Mouse (Mus musculus) hematopoietic stem cell, adult 5-6 weeks (primary cell): ENCODE data around the gene Mtor. TPM values are rescaled to one million over a fixed set of nuclear protein-coding genes. Genes with fewer than 3 reads are reported as not detected.
A peak's percentile ranks its signal among the peaks of the same experiment; 100 is the strongest.

Experiments used
- ATAC-seq, 2 experiments: fragments of 125-278 bp in 1 of 2; replicated peaks in 1 of 2; 2 replicates each; pipeline ENCODE4 v1.8.0; 2016 to 2017; ENCODE audit warnings: inconsistent platforms in 2 of 2, mild to moderate bottlenecking in 2 of 2, moderate number of reproducible peaks in 2 of 2, low read depth in 1 of 2, moderate TSS enrichment in 1 of 2; ENCODE audit not compliant: low FRiP score in 2 of 2, poor library complexity in 2 of 2, severe bottlenecking in 2 of 2, insufficient read depth in 1 of 2, low TSS enrichment in 1 of 2
- total RNA-seq: library from RNA; stranded (forward); fragments of 172-1452, 232-1000 nt; gene quantifications from 2 replicates; pipeline ENCODE4 v1.2.3, GENCODE M21; 2017

Gene Mtor
- total RNA-seq, 1 experiment from 2014 or later = 16.0 TPM

DNA sequence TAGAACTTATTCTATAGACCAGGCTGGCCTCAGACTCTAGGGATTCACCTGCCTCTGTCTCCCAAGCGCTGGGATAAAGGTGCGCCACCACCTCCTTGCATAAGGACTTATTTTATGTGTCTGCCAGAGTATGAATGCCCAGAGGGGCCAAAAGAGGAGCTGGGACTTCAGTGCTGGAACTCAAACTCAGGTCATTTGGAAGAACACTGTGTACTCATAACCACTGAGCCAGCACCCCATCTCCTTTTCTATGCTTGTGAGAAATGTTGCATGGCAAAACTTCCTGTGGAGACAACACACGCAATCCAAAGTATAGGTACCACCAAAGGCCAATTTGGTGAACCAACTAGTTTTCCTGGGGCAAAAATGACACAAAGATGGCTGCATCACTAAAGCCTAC lies 148.3 kb downstream of the Mtor start:
- ATAC-seq = no peak

DNA sequence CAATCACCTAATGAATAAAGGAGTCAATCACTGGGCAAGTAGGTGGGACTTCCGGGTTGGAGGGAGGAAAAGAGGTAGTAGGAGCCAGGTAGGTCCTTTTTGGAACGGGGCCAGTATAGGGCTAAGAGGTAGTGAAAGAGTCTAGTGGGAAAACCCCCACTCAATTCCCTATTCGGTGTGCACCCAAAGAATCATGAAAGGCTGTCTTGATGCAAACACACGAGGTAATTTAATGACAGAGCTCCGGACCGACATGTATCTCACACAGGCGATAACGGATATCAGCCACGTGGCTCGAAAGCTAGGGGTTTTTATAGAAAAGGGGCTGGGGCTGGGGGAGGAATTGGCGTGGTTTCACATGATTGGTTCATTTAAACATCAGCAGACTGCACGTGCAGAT lies 150.4 kb downstream of the Mtor start:
- no peak for ATAC-seq

GRCm38 (mm10) chr4:148600316-148600715 lies 151.9 kb downstream of the Mtor start:
- no peak for ATAC-seq

DNA sequence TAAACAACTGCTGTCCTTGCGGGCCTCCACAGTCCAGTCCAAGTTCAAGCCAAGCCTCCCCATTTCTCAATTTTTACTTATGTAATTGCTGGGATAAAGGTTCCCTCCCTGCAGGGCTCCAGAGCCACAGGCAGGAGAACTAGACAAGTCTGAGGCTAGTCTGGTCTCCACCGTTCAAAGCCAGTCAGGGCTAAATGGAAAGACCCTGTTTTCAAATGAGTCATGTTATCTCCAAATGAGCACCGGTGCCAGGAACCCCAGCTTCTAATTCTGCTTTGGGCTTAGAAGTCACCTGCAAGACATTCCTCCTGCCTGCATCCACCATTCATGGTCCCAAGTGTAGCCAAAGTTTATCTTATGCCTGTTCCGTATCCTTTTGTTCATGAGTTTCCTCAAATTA lies 153.5 kb downstream of the Mtor start:
- ATAC-seq = no peak

DNA sequence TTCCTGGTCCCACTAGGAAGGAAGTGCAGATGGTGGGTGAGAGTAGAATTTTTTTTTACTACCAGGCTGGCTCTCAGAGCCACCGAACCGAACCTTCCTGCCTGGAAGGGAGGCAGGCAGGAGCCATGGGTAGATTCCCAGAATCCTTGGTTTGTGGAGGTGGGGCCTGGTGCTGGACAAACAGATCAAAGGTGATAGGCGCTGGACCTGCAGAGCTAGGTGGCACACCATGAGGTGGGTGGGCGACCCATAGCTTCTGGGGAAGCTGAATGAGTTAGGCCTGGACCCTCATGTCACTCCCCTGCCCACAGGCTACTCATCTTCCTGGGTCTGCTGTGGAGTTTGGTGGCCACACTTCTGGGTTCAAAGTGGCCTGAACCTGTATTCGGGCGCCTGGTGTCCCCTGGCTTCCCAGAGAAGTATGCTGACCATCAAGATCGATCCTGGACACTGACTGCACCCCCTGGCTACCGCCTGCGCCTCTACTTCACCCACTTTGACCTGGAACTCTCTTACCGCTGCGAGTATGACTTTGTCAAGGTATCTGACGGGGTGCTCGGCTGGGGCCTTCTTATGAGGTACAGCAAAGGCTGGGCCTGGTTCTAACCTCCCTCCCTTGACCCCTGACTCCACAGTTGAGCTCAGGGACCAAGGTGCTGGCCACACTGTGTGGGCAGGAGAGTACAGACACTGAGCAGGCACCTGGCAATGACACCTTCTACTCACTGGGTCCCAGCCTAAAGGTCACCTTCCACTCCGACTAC lies 154.1 kb downstream of the Mtor start, which contains the start of gene Masp2:
Gene Masp2, plus strand, starts transcription at position 198 of the 764 bp plus-strand sequence.
- no peak for ATAC-seq

DNA sequence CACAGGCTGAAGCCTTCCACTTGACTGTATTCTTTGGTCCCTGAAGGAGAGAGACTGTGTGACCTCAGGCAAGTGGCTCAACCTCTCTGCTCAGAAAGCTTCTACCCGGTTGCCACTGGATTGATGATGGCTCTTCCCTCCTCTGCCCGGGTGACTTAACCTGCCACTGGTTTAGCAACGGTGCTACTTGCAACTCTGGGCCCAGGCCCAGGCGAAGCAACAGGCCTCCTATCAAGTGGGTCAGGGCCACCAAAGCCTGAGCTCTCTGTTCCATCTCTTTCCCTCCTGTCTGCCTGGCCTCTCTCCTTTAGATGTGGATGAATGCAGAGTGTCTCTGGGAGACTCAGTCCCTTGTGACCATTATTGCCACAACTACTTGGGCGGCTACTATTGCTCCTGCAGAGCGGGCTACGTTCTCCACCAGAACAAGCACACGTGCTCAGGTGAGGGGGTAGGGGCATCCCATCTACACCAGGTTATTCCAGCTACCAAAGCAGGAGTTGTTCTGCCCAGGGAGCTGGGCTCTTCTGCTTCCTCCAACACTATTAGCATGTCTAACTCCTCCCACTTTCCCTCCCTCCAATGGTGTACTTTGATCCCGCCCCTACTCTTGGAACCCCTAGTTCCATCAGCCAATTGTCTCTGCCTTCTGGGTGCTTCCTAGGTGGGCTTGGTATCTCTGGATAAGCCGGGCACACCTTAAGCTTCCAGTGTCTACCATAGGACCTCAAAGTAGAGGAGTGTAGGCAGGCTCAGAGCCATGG lies 155.1 kb downstream of the Mtor start:
- ATAC-seq = no peak

GRCm38 (mm10) chr4:148604141-148604540 lies 155.7 kb downstream of the Mtor start:
- no peak for ATAC-seq

DNA sequence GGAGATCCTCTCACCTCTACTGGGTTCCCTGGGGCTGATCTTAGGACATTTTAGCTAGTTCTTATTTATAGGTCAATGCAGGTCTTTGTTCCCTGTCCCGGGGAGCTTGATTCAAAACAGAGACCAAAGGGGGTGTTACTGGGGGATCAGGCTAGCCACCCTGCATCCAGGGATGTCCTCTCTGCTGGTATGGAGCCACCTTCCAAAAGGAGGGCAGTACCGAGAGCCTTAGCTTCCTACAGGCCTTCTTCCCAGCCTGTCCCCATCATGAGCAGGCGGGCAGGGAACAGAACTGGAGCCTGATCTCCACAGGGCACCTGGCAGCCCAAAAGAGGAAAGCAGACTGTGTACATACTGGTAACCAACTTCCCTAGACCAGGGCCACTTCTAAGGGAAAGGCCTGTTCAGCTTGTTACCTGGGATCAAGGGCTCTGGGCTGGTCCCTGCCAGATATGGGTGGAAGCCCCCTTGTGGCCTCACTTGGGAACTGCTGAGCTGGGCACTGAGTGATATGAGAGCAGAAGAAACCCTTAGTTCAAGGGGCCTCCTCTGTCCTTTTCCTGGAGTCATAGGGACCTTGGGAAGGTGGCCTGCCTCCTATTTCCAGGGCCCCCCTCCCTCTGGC lies 156.2 kb downstream of the Mtor start:
- ATAC-seq = peak; percentile 60 to 75; a peak in 3 of 4 replicates

Other genes with a start within 250 kb of the Mtor start
- not detected in 2 replicates for gene Disp3, start 160.6 kb upstream of the Mtor start, total RNA-seq
- gene Ubiad1, start 3.8 kb upstream of the Mtor start, total RNA-seq = 10.4 TPM in 2 replicates
- not detected in 2 replicates for gene Angptl7, start 51.8 kb downstream of the Mtor start, total RNA-seq
- gene Exosc10, start 109.8 kb downstream of the Mtor start, total RNA-seq = 64.8 and 66.0 TPM in 2 replicates
- 17.2 and 20.2 TPM in 2 replicates for gene Srm, start 142.9 kb downstream of the Mtor start, total RNA-seq
- gene Masp2, start 153.9 kb downstream of the Mtor start, total RNA-seq = 0.30 and 0.44 TPM in 2 replicates
- gene Tardbp, start 178.4 kb downstream of the Mtor start, total RNA-seq = 356 and 659 TPM in 2 replicates
- not detected in 2 replicates for gene Gm572, start 194.7 kb downstream of the Mtor start, total RNA-seq